ENCODE assay signal across 20 mouse cellular contexts in the genomic region with DNA sequence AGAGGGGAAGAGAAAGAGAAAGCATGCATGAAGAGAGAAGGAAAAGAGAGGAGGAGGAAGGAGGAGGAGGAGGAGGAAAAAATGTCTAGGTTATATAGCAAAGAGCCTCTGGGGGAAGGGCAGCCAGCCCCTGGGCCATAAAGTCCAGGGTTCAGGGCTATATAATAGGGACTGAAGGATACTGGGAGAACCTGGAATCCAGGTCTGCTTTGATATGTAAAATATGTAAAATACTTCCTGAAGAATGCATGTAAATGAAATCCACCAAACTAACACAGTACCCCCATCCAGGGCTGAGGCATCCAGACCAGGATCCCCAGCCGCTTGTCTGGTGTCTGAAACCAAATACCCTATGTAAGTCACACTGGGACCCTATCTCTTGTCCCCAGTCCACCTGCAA.
DNase-seq lines count a peak whose midpoint lies in the region; ATAC-seq and TF ChIP-seq lines count a peak whose summit lies in the region.
"Had no signal": no experiment of that assay in that cellular context is flagged by ENCODE, and none has a peak within 500 bp of the region (broad histone marks: within the 10 kb centered on the region; RNA-seq: fewer than 3 reads in every experiment).

No protein-coding gene starts in this region.

- H3K4me1 ChIP-seq in ES-Bruce4 (ENCODE audit: control insufficient read depth, insufficient read depth, low read length) (peaks cover 6% of the 10 kb centered on the region), ES-E14 (ENCODE audit: control insufficient read depth in 2 of 2, insufficient read depth in 2 of 2, low read length in 2 of 2, poor library complexity in 1 of 2) (peaks cover 12 to 28% of the 10 kb centered on the region in 2 experiments)
- peaks cover 4% of the 10 kb centered on the region; the same call in 1 of the 2 replicates for H3K4me1 ChIP-seq in forebrain, embryonic 12.5 days
- no peaks in the 10 kb centered on the region for H3K4me1 ChIP-seq in midbrain, postnatal 0 days (ENCODE audit: insufficient read depth, low read length)
- H3K4me1 ChIP-seq: embryonic facial prominence, embryonic 10.5 days; embryonic facial prominence, embryonic 12.5 days had no signal

- in situ Hi-C loops in ES-E14 (cut with MboI; ENCODE audit: low sequenced_read_pairs in 2 of 2, unreplicated experiment in 2 of 2), result no loop called here

- ATAC-seq in forebrain, embryonic 12.5 days (ENCODE audit: low FRiP score), result no peak
- no peak for ATAC-seq in midbrain, postnatal 0 days (ENCODE audit: low FRiP score)
- ATAC-seq: CD4-positive, CD25-positive, alpha-beta regulatory T cell, adult 4 months; forebrain, embryonic 14.5 days; forebrain, embryonic 16.5 days had no signal

- peak; percentile 79; the same call in 1 of the 2 replicates for TF ChIP-seq EP300 in ES-Bruce4 (IDR thresholded peaks at IDR 0.05; ENCODE audit: insufficient read depth, low read depth, low read length)

- H3K27me3 ChIP-seq in ES-Bruce4 (ENCODE audit: control insufficient read depth, insufficient read depth, low read length, poor library complexity, severe bottlenecking), result no peaks in the 10 kb centered on the region
- no peaks in the 10 kb centered on the region for H3K27me3 ChIP-seq in forebrain, embryonic 12.5 days
- no peaks in the 10 kb centered on the region for H3K27me3 ChIP-seq in midbrain, postnatal 0 days (ENCODE audit: insufficient read depth, low read length)
- H3K27me3 ChIP-seq: CH12.LX; embryonic facial prominence, embryonic 12.5 days had no signal

- H3K4me3 ChIP-seq in ES-Bruce4 (ENCODE audit: low read depth, low read length) (no peak overlapping the region), ES-E14 (ENCODE audit: insufficient read depth in 1 of 2, low read depth in 1 of 2, low read length in 2 of 2, poor library complexity in 1 of 2, severe bottlenecking in 1 of 2) (no peak overlapping the region)
- no peak overlapping the region for H3K4me3 ChIP-seq in forebrain, embryonic 12.5 days (replicated peaks)
- no peak overlapping the region for H3K4me3 ChIP-seq in midbrain, postnatal 0 days (ENCODE audit: low read depth, low read length)
- H3K4me3 ChIP-seq: embryonic facial prominence, embryonic 10.5 days; embryonic facial prominence, embryonic 12.5 days had no signal

- DNase-seq in ES-E14 (ENCODE audit: low read depth, low spot score) (no peak), ZHBTc4 (ENCODE audit: low read depth, low spot score) (peak; percentile 64)
- DNase-seq in midbrain, postnatal 0 days (ENCODE audit: low spot score), result no peak
- DNase-seq: adrenal gland, adult 2 months; adrenal gland, postnatal 10 days; adrenal gland, postnatal 25 days; B cell, adult 2 months; cerebellum, adult 11 months; cerebellum, adult 18-20 months; cerebellum, adult 8-10 months; cerebellum, adult 9-11 months; cerebellum, postnatal 14 days had no signal

- H3K9ac ChIP-seq in ES-Bruce4 (ENCODE audit: low read depth, poor library complexity, severe bottlenecking), result no peak overlapping the region
- H3K9ac ChIP-seq in ES-E14 (ENCODE audit: insufficient read depth, low read depth, low read length, poor library complexity, severe bottlenecking), result no peak overlapping the region
- H3K9ac ChIP-seq in forebrain, embryonic 12.5 days, result no peak overlapping the region
- no peak overlapping the region for H3K9ac ChIP-seq in midbrain, postnatal 0 days (replicated peaks; ENCODE audit: low read length, poor library complexity, severe bottlenecking)
- H3K9ac ChIP-seq: embryonic facial prominence, embryonic 12.5 days had no signal

- TF ChIP-seq CTCF in ES-Bruce4 (IDR thresholded peaks at IDR 0.05; ENCODE audit: low read depth, low read length), result no peak
- no peak for TF ChIP-seq CTCF in midbrain, postnatal 0 days (IDR thresholded peaks at IDR 0.05)

- no peak for TF ChIP-seq POLR2A in ES-Bruce4 (IDR thresholded peaks at IDR 0.05; ENCODE audit: insufficient read depth, low read length)

- peak overlapping the region; percentile 77 for H3K27ac ChIP-seq in ES-Bruce4 (ENCODE audit: insufficient read depth, low read length)
- H3K27ac ChIP-seq in ES-E14 (ENCODE audit: insufficient read depth, low read depth, low read length, poor library complexity, severe bottlenecking), result peak overlapping the region; percentile 83; the same call in 1 of the 2 replicates
- H3K27ac ChIP-seq in forebrain, embryonic 12.5 days, result no peak overlapping the region
- H3K27ac ChIP-seq in midbrain, postnatal 0 days (ENCODE audit: low read depth, low read length), result no peak overlapping the region
- H3K27ac ChIP-seq: embryonic facial prominence, embryonic 10.5 days; embryonic facial prominence, embryonic 12.5 days had no signal

- WGBS in forebrain, embryonic 12.5 days, result 84% methylated on average over 1 of the region's 1 CpGs
- WGBS in midbrain, postnatal 0 days, result 75% methylated on average over 1 of the region's 1 CpGs

- H3K36me3 ChIP-seq in ES-Bruce4 (ENCODE audit: control insufficient read depth, insufficient read depth, low read length, poor library complexity, severe bottlenecking) (no peaks in the 10 kb centered on the region), ES-E14 (ENCODE audit: control insufficient read depth, insufficient read depth, low read length, poor library complexity, severe bottlenecking) (peaks cover 2% of the 10 kb centered on the region; the same call in 1 of the 2 replicates)
- no peaks in the 10 kb centered on the region for H3K36me3 ChIP-seq in forebrain, embryonic 12.5 days (replicated peaks)
- H3K36me3 ChIP-seq in midbrain, postnatal 0 days (ENCODE audit: insufficient read depth, low read length), result no peaks in the 10 kb centered on the region
- H3K36me3 ChIP-seq: embryonic facial prominence, embryonic 10.5 days; embryonic facial prominence, embryonic 12.5 days had no signal

- H3K9me3 ChIP-seq in ES-Bruce4 (replicated peaks; ENCODE audit: control insufficient read depth, insufficient read depth, low read length, poor library complexity, severe bottlenecking) (peaks cover 13% of the 10 kb centered on the region; the same call in 1 of the 2 replicates), ES-E14 (ENCODE audit: control insufficient read depth, insufficient read depth, low read depth, low read length) (no peaks in the 10 kb centered on the region)
- H3K9me3 ChIP-seq in forebrain, embryonic 12.5 days, result no peaks in the 10 kb centered on the region
- H3K9me3 ChIP-seq in midbrain, postnatal 0 days (ENCODE audit: low read length), result no peaks in the 10 kb centered on the region
- H3K9me3 ChIP-seq: embryonic facial prominence, embryonic 10.5 days; embryonic facial prominence, embryonic 12.5 days had no signal

- H3K4me2 ChIP-seq in forebrain, embryonic 12.5 days, result no peak overlapping the region
- no peak overlapping the region for H3K4me2 ChIP-seq in midbrain, postnatal 0 days (ENCODE audit: low read depth, low read length, poor library complexity, severe bottlenecking)
- H3K4me2 ChIP-seq: embryonic facial prominence, embryonic 12.5 days had no signal

TF ChIP-seq in ES-E14, 5 proteins besides CTCF, POLR2A, EP300 and RAD21:
- TF ChIP-seq ZC3H11A (IDR thresholded peaks at IDR 0.05; ENCODE audit: borderline replicate concordance, low read depth, low read length), result no peak

Comparison
In these comparisons a context has a peak if more than half of its experiments do, and no peak if none do; other contexts are left out.
1. H3K27ac ChIP-seq: peak in ES-Bruce4 (single experiment) and ES-E14 (single experiment); none in forebrain, embryonic 12.5 days (single experiment) and midbrain, postnatal 0 days (single experiment).